Mouse (Mus musculus): ENCODE data around the gene Tex44.

GRCm38 (mm10) chr1:86404834-86405233 lies 21.3 kb upstream of the Tex44 start:
- TF ChIP-seq CTCF (IDR thresholded peaks at IDR 0.05; ENCODE audit: control insufficient read depth, insufficient read depth, insufficient read length), result no peak
- no peak for TF ChIP-seq MYOG (IDR thresholded peaks at IDR 0.05; ENCODE audit: control insufficient read depth, extremely low read depth, insufficient read length)
- no peak for TF ChIP-seq MYOD1 (IDR thresholded peaks at IDR 0.05; ENCODE audit: control insufficient read depth, insufficient read length, low read depth)
- no peak for TF ChIP-seq MAX (IDR thresholded peaks at IDR 0.05)
- no peak for TF ChIP-seq CEBPB (IDR thresholded peaks at IDR 0.05; ENCODE audit: low read depth)
- no peak for TF ChIP-seq USF1 (IDR thresholded peaks at IDR 0.05; ENCODE audit: low read depth)
